ENCODE assay signal across 17 mouse cellular contexts in genomic region chr1:88588747-88589146, GRCm38 (mm10).
DNase-seq lines count a peak whose midpoint lies in the region; ATAC-seq and TF ChIP-seq lines count a peak whose summit lies in the region.
"Had no signal": no experiment of that assay in that cellular context is flagged by ENCODE, and none has a peak within 500 bp of the region (broad histone marks: within the 10 kb centered on the region; RNA-seq: fewer than 3 reads in every experiment).

No protein-coding gene starts in this region.

- DNase-seq in CD4-positive helper T cell, adult 2 months (ENCODE audit: low read depth, low spot score): peak; percentile 51
- DNase-seq in induced T-regulatory cell, adult 2 months (ENCODE audit: low read depth): peak; percentile 70
- no peak for DNase-seq in left cerebral cortex, postnatal 4 days
- DNase-seq in liver, postnatal 0 days: no peak
- DNase-seq: adrenal gland, postnatal 14 days; cerebellum, adult 2 months; cerebellum, postnatal 10 days; heart, adult 18-20 months; heart, postnatal 10 days had no signal

- ATAC-seq in CD4-positive, CD25-positive, alpha-beta regulatory T cell, adult 4 months: peak; percentile 19
- no peak for ATAC-seq in liver, postnatal 0 days
- ATAC-seq: forebrain, embryonic 14.5 days had no signal

- no peaks in the 10 kb centered on the region for H3K9me3 ChIP-seq in liver, postnatal 0 days (ENCODE audit: low read length)
- H3K9me3 ChIP-seq: embryonic facial prominence, embryonic 15.5 days; forebrain, embryonic 10.5 days; heart, embryonic 10.5 days had no signal

- intact Hi-C loops in left cerebral cortex, postnatal 4 days (cut with DNase I): no loop called here

- 69% methylated on average over 1 of the region's 1 CpGs for WGBS in small intestine, adult 2 months
- WGBS in liver, postnatal 0 days (ENCODE audit: insufficient replicate concordance): 42% methylated on average over 1 of the region's 1 CpGs

- TF ChIP-seq POLR2A in small intestine, adult 2 months (IDR thresholded peaks at IDR 0.05; ENCODE audit: low read depth, low read length): no peak

- H3K27ac ChIP-seq in small intestine, adult 2 months (ENCODE audit: insufficient read depth, low read depth, low read length): peak overlapping the region; percentile 46; the same call in 1 of the 2 replicates
- no peak overlapping the region for H3K27ac ChIP-seq in liver, postnatal 0 days (ENCODE audit: low read depth)
- H3K27ac ChIP-seq: embryonic facial prominence, embryonic 15.5 days; forebrain, embryonic 10.5 days; heart, embryonic 10.5 days; hindbrain, embryonic 14.5 days had no signal

- TF ChIP-seq CTCF in small intestine, adult 2 months (IDR thresholded peaks at IDR 0.05; ENCODE audit: extremely low read depth, insufficient read length, insufficient replicate concordance, low read depth, low read length): no peak
- no peak for TF ChIP-seq CTCF in liver, postnatal 0 days (IDR thresholded peaks at IDR 0.05; ENCODE audit: low read depth)

- TF ChIP-seq EP300 in liver, postnatal 0 days (IDR thresholded peaks at IDR 0.05; ENCODE audit: low read depth): no peak

- H3K4me1 ChIP-seq in small intestine, adult 2 months (ENCODE audit: control insufficient read depth, insufficient read depth, insufficient read length, low read length): peaks cover 4% of the 10 kb centered on the region; the same call in 1 of the 2 replicates
- peaks cover 6% of the 10 kb centered on the region; the same call in 1 of the 2 replicates for H3K4me1 ChIP-seq in liver, postnatal 0 days (ENCODE audit: insufficient read depth)

- no peaks in the 10 kb centered on the region for H3K27me3 ChIP-seq in small intestine, adult 2 months (ENCODE audit: control insufficient read depth, insufficient read depth, low read length)
- 0 out of 2 replicates have a peak, but pooled peaks cover 2% of the 10 kb centered on the region for H3K27me3 ChIP-seq in liver, postnatal 0 days (ENCODE audit: insufficient read depth, low read length)
- H3K27me3 ChIP-seq: embryonic facial prominence, embryonic 15.5 days had no signal

- no peak overlapping the region for H3K4me2 ChIP-seq in liver, postnatal 0 days (ENCODE audit: low read depth, low read length)
- H3K4me2 ChIP-seq: embryonic facial prominence, embryonic 15.5 days; hindbrain, embryonic 14.5 days had no signal

- no peak overlapping the region for H3K9ac ChIP-seq in liver, postnatal 0 days (replicated peaks)
- H3K9ac ChIP-seq: embryonic facial prominence, embryonic 15.5 days; hindbrain, embryonic 14.5 days had no signal

- no peak overlapping the region for H3K4me3 ChIP-seq in small intestine, adult 2 months (ENCODE audit: low read depth, low read length)
- H3K4me3 ChIP-seq in liver, postnatal 0 days (ENCODE audit: low read depth, low read length): no peak overlapping the region
- H3K4me3 ChIP-seq: embryonic facial prominence, embryonic 15.5 days; erythroblast, embryonic 14.5 days; forebrain, embryonic 10.5 days; heart, embryonic 10.5 days had no signal

- no peaks in the 10 kb centered on the region for H3K36me3 ChIP-seq in small intestine, adult 2 months (ENCODE audit: control insufficient read depth, insufficient read depth, low read length)
- no peaks in the 10 kb centered on the region for H3K36me3 ChIP-seq in liver, postnatal 0 days (replicated peaks; ENCODE audit: insufficient read depth, low read length)
- H3K36me3 ChIP-seq: embryonic facial prominence, embryonic 15.5 days; forebrain, embryonic 10.5 days; heart, embryonic 10.5 days had no signal

Comparison
In these comparisons a context has a peak if more than half of its experiments do, and no peak if none do; other contexts are left out.
1. DNase-seq: peak in CD4-positive helper T cell, adult 2 months (single experiment) and induced T-regulatory cell, adult 2 months (single experiment); none in left cerebral cortex, postnatal 4 days (single experiment) and liver, postnatal 0 days (single experiment).